Mouse (Mus musculus): ENCODE data around the gene Ephb6.

Ephb6 gene

GRCm38 (mm10) chr6:41622661-41623060 lies 17.4 kb downstream of the Ephb6 start:
- DNase-seq (ENCODE audit: low read depth) = peak; percentile 22

- peak; percentile 4 for DNase-seq (ENCODE audit: low read depth)
Observed at GRCm38 (mm10) chr6:41628180-41628579, 22.9 kb downstream of the Ephb6 start.

GRCm38 (mm10) chr6:41630791-41631190 lies 25.5 kb downstream of the Ephb6 start:
- DNase-seq (ENCODE audit: low read depth) = peak; percentile 4

GRCm38 (mm10) chr6:41631549-41631948 lies 26.3 kb downstream of the Ephb6 start:
- no peak for DNase-seq (ENCODE audit: low read depth)

- DNase-seq (ENCODE audit: low read depth) = no peak
Observed at GRCm38 (mm10) chr6:41635211-41635610, 29.9 kb downstream of the Ephb6 start.

GRCm38 (mm10) chr6:41636178-41636577 lies 30.9 kb downstream of the Ephb6 start, which contains the start of gene Trpv6:
Trpv6 (minus strand) TSS chr6:41636405.
- DNase-seq (ENCODE audit: low read depth) = no peak

GRCm38 (mm10) chr6:41637393-41637792 lies 32.1 kb downstream of the Ephb6 start:
- DNase-seq (ENCODE audit: low read depth) = no peak

GRCm38 (mm10) chr6:41637927-41638506 lies 32.7 kb downstream of the Ephb6 start:
- no peak for DNase-seq (ENCODE audit: low read depth)

- no peak for DNase-seq (ENCODE audit: low read depth)
Observed at GRCm38 (mm10) chr6:41640449-41640848, 35.2 kb downstream of the Ephb6 start.

GRCm38 (mm10) chr6:41641173-41641866 lies 36.0 kb downstream of the Ephb6 start:
- no peak for DNase-seq (ENCODE audit: low read depth)

GRCm38 (mm10) chr6:41642765-41643164 lies 37.5 kb downstream of the Ephb6 start:
- DNase-seq (ENCODE audit: low read depth) = no peak

- no peak for DNase-seq (ENCODE audit: low read depth)
Observed at GRCm38 (mm10) chr6:41643227-41643626, 37.9 kb downstream of the Ephb6 start.

GRCm38 (mm10) chr6:41646220-41646619 lies 40.9 kb downstream of the Ephb6 start:
- no peak for DNase-seq (ENCODE audit: low read depth)

GRCm38 (mm10) chr6:41646672-41647071 lies 41.4 kb downstream of the Ephb6 start:
- no peak for DNase-seq (ENCODE audit: low read depth)

- no peak for DNase-seq (ENCODE audit: low read depth)
Observed at GRCm38 (mm10) chr6:41653173-41653572, 47.9 kb downstream of the Ephb6 start.

GRCm38 (mm10) chr6:41654648-41655047 lies 49.4 kb downstream of the Ephb6 start:
- peak; percentile 66 for DNase-seq (ENCODE audit: low read depth)

- DNase-seq (ENCODE audit: low read depth) = no peak
Observed at GRCm38 (mm10) chr6:41658487-41658886, 53.2 kb downstream of the Ephb6 start.

GRCm38 (mm10) chr6:41662320-41662719 lies 57.0 kb downstream of the Ephb6 start:
- peak; percentile 12 for DNase-seq (ENCODE audit: low read depth)
